In genomic region chr13:73936938-73937320, GRCm38 (mm10) we compare ENCODE assay signal across 8 mouse cellular contexts. TPM values are rescaled to one million over a fixed set of nuclear protein-coding genes. Genes with fewer than 3 reads are reported as not detected.
DNase-seq lines count a peak whose midpoint lies in the region; ATAC-seq lines count a peak whose summit lies in the region.

No protein-coding gene starts in this region.

- H3K4me3 ChIP-seq in megakaryocyte, embryonic 14.5 days (replicated peaks), result peak overlapping the region; percentile 100
- H3K4me3 ChIP-seq in embryonic facial prominence, embryonic 11.5 days (ENCODE audit: low read depth, low read length), result peak overlapping the region; percentile 75
- H3K4me3 ChIP-seq in intestine, embryonic 16.5 days (ENCODE audit: low read length), result peak overlapping the region; percentile 85
- peak overlapping the region; percentile 85 for H3K4me3 ChIP-seq in neural tube, embryonic 15.5 days (replicated peaks)

- peak overlapping the region; percentile 79 for H3K9ac ChIP-seq in embryonic facial prominence, embryonic 11.5 days (replicated peaks; ENCODE audit: low read length)
- peak overlapping the region; percentile 82 for H3K9ac ChIP-seq in intestine, embryonic 16.5 days (ENCODE audit: low read depth, low read length)
- peak overlapping the region; percentile 82 for H3K9ac ChIP-seq in neural tube, embryonic 15.5 days (replicated peaks)

- peaks cover 23% of the 10 kb centered on the region for H3K4me1 ChIP-seq in megakaryocyte, embryonic 14.5 days
- H3K4me1 ChIP-seq in embryonic facial prominence, embryonic 11.5 days (ENCODE audit: control insufficient read depth, insufficient read depth, low read length), result no peaks in the 10 kb centered on the region
- H3K4me1 ChIP-seq in intestine, embryonic 16.5 days (ENCODE audit: control insufficient read depth, insufficient read depth, low read length), result peaks cover 12% of the 10 kb centered on the region
- H3K4me1 ChIP-seq in neural tube, embryonic 15.5 days, result peaks cover 17% of the 10 kb centered on the region

- DNase-seq in embryonic facial prominence, embryonic 11.5 days (ENCODE audit: low spot score), result peak; percentile 7
- DNase-seq in spleen, postnatal 14 days (ENCODE audit: low spot score in 2 of 2), result no peak
- DNase-seq in spleen, adult 12 weeks (ENCODE audit: low spot score), result no peak

- H3K27me3 ChIP-seq in megakaryocyte, embryonic 14.5 days (replicated peaks), result no peaks in the 10 kb centered on the region
- no peaks in the 10 kb centered on the region for H3K27me3 ChIP-seq in embryonic facial prominence, embryonic 11.5 days (ENCODE audit: control insufficient read depth, insufficient read depth, low read length)
- H3K27me3 ChIP-seq in intestine, embryonic 16.5 days (replicated peaks; ENCODE audit: control insufficient read depth, insufficient read depth, low read length), result no peaks in the 10 kb centered on the region
- no peaks in the 10 kb centered on the region for H3K27me3 ChIP-seq in neural tube, embryonic 15.5 days (replicated peaks)

- H3K27ac ChIP-seq in embryonic facial prominence, embryonic 11.5 days (replicated peaks; ENCODE audit: low read depth, low read length), result no peak overlapping the region
- no peak overlapping the region for H3K27ac ChIP-seq in intestine, embryonic 16.5 days (ENCODE audit: low read length)
- no peak overlapping the region for H3K27ac ChIP-seq in neural tube, embryonic 15.5 days (replicated peaks)

- H3K9me3 ChIP-seq in megakaryocyte, embryonic 14.5 days, result no peaks in the 10 kb centered on the region
- H3K9me3 ChIP-seq in embryonic facial prominence, embryonic 11.5 days (replicated peaks; ENCODE audit: control insufficient read depth, low read length), result no peaks in the 10 kb centered on the region
- no peaks in the 10 kb centered on the region for H3K9me3 ChIP-seq in intestine, embryonic 16.5 days (ENCODE audit: control insufficient read depth, low read length)
- no peaks in the 10 kb centered on the region for H3K9me3 ChIP-seq in neural tube, embryonic 15.5 days (replicated peaks)

- H3K4me2 ChIP-seq in embryonic facial prominence, embryonic 11.5 days (ENCODE audit: low read depth, low read length), result peak overlapping the region; percentile 70
- H3K4me2 ChIP-seq in intestine, embryonic 16.5 days (ENCODE audit: low read depth, low read length), result peak overlapping the region; percentile 75
- H3K4me2 ChIP-seq in neural tube, embryonic 15.5 days, result peak overlapping the region; percentile 91

- H3K36me3 ChIP-seq in megakaryocyte, embryonic 14.5 days (replicated peaks; ENCODE audit: low read length), result peaks cover 53% of the 10 kb centered on the region
- H3K36me3 ChIP-seq in embryonic facial prominence, embryonic 11.5 days (replicated peaks; ENCODE audit: control insufficient read depth, insufficient read depth, low read depth, low read length), result no peaks in the 10 kb centered on the region
- H3K36me3 ChIP-seq in intestine, embryonic 16.5 days (ENCODE audit: control insufficient read depth, insufficient read depth, low read length), result no peaks in the 10 kb centered on the region; the same call in none of the 2 replicates
- peaks cover 19% of the 10 kb centered on the region for H3K36me3 ChIP-seq in neural tube, embryonic 15.5 days

- WGBS in embryonic facial prominence, embryonic 11.5 days, result 14% methylated on average over 5 of the region's 5 CpGs
- 14% methylated on average over 5 of the region's 5 CpGs for WGBS in intestine, embryonic 16.5 days
- 13% methylated on average over 5 of the region's 5 CpGs for WGBS in neural tube, embryonic 15.5 days

- ATAC-seq in megakaryocyte, adult 5-6 weeks (ENCODE audit: poor library complexity, severe bottlenecking), result no peak
- ATAC-seq in embryonic facial prominence, embryonic 11.5 days (replicated peaks; ENCODE audit: insufficient number of reproducible peaks, low FRiP score, low TSS enrichment, low read depth), result peak; percentile 63; the same call in 1 of the 2 replicates
- ATAC-seq in intestine, embryonic 16.5 days, result peak; percentile 24
- no peak for ATAC-seq in neural tube, embryonic 15.5 days (ENCODE audit: low FRiP score)
- no peak for ATAC-seq in monocyte, adult 5-6 weeks (replicated peaks; ENCODE audit: insufficient number of reproducible peaks, low FRiP score, low TSS enrichment, poor library complexity, severe bottlenecking)

RNA-seq across cellular contexts. Expression of gene Trip13, which starts 0.7 kb away (rescaled TPM):
- 1.6 TPM in 1 of 2 replicates, not detected in the other for polyA plus RNA-seq in megakaryocyte, embryonic 14.5 days (2012; ENCODE audit: insufficient read depth, low replicate concordance)
- total RNA-seq in megakaryocyte, adult 5-6 weeks (2015), result 26.9 and 30.8 TPM in 2 replicates
- total RNA-seq in megakaryocyte, adult 5-6 weeks (2017), result 18.4 and 23.7 TPM in 2 replicates
- polyA plus RNA-seq in embryonic facial prominence, embryonic 11.5 days (2014; fragmentation: Nextera tagmentation; extraction: Ambion mirVana), result 65.1 and 67.4 TPM in 2 replicates
- 26.2 and 32.2 TPM in 2 replicates for polyA plus RNA-seq in intestine, embryonic 16.5 days (2015; fragmentation: Nextera tagmentation; extraction: Ambion mirVana)
- polyA plus RNA-seq in neural tube, embryonic 15.5 days (2015; fragmentation: Nextera tagmentation; extraction: Ambion mirVana), result 9.6 and 15.5 TPM in 2 replicates
- 1.4 to 3.0 TPM (median 2.7 TPM) in 3 replicates for total RNA-seq in monocyte, adult 5-6 weeks (2017)

RNA-seq across cellular contexts. Expression of gene Brd9, which starts 0.7 kb away (rescaled TPM):
- polyA plus RNA-seq in megakaryocyte, embryonic 14.5 days (2012; ENCODE audit: insufficient read depth, low replicate concordance), result 3.7 and 23.9 TPM in 2 replicates
- total RNA-seq in megakaryocyte, adult 5-6 weeks (2015), result 58.4 and 67.9 TPM in 2 replicates
- total RNA-seq in megakaryocyte, adult 5-6 weeks (2017), result 117 and 154 TPM in 2 replicates
- 62.6 and 66.3 TPM in 2 replicates for polyA plus RNA-seq in embryonic facial prominence, embryonic 11.5 days (2014; fragmentation: Nextera tagmentation; extraction: Ambion mirVana)
- 35.7 and 37.4 TPM in 2 replicates for polyA plus RNA-seq in intestine, embryonic 16.5 days (2015; fragmentation: Nextera tagmentation; extraction: Ambion mirVana)
- polyA plus RNA-seq in neural tube, embryonic 15.5 days (2015; fragmentation: Nextera tagmentation; extraction: Ambion mirVana), result 68.8 and 78.1 TPM in 2 replicates
- 129 to 150 TPM (median 134 TPM) in 3 replicates for total RNA-seq in monocyte, adult 5-6 weeks (2017)

RNA-seq across cellular contexts. Expression of gene Zdhhc11, which starts 26.7 kb away (rescaled TPM):
- not detected in 2 replicates for polyA plus RNA-seq in megakaryocyte, embryonic 14.5 days (2012; ENCODE audit: insufficient read depth, low replicate concordance)
- not detected in 2 replicates for total RNA-seq in megakaryocyte, adult 5-6 weeks (2015)
- not detected in 2 replicates for total RNA-seq in megakaryocyte, adult 5-6 weeks (2017)
- polyA plus RNA-seq in embryonic facial prominence, embryonic 11.5 days (2014; fragmentation: Nextera tagmentation; extraction: Ambion mirVana), result not detected in 2 replicates
- polyA plus RNA-seq in intestine, embryonic 16.5 days (2015; fragmentation: Nextera tagmentation; extraction: Ambion mirVana), result not detected in 2 replicates
- polyA plus RNA-seq in neural tube, embryonic 15.5 days (2015; fragmentation: Nextera tagmentation; extraction: Ambion mirVana), result not detected in 2 replicates
- not detected in 3 replicates for total RNA-seq in monocyte, adult 5-6 weeks (2017)

Comparison
In these comparisons a context has a peak if more than half of its experiments do, and no peak if none do; other contexts are left out.
1. ATAC-seq: peak in embryonic facial prominence, embryonic 11.5 days (single experiment) and intestine, embryonic 16.5 days (single experiment); none in megakaryocyte, adult 5-6 weeks (single experiment), neural tube, embryonic 15.5 days (single experiment) and monocyte, adult 5-6 weeks (single experiment).
2. Peak in every context shown above with its lines, with median percentiles within 50 percentile points of each other: H3K4me3 ChIP-seq, H3K4me2 ChIP-seq and H3K9ac ChIP-seq.